Mouse (Mus musculus) heart, embryonic 13.5 days (tissue): ENCODE results near the gene Dcun1d2. TPM values are rescaled to one million over a fixed set of nuclear protein-coding genes. Genes with fewer than 3 reads are reported as not detected.
"Not testable (repeated sequence)": the region's sequence is repeated elsewhere in the genome, so short reads cannot be mapped to it uniquely, and the experiment has no call there.

Experiments
- ATAC-seq: fragments of 200-750 bp; cut with Nextera tagmentation; 2 replicates; pipeline ENCODE4 v1.8.0; 2017; ENCODE audit warnings: moderate TSS enrichment; ENCODE audit not compliant: insufficient number of reproducible peaks, low FRiP score, low TSS enrichment; ENCODE audit errors: extremely low read depth
- H3K27ac ChIP-seq: fragments of 300-500 bp; sonication (generic); replicated peaks from 2 replicates; pipeline ENCODE4 v1.5.1; 2015; ENCODE audit warnings: moderate library complexity, mild to moderate bottlenecking, inconsistent platforms
- H3K27me3 ChIP-seq: fragments of 300-500 bp; sonication (generic); replicated peaks from 2 replicates; pipeline ENCODE4 v1.6.1; 2015; ENCODE audit warnings: mild to moderate bottlenecking, inconsistent platforms
- H3K36me3 ChIP-seq: fragments of 300-500 bp; sonication (generic); 2 replicates; pipeline ENCODE4 v1.6.1; 2015; ENCODE audit warnings: mild to moderate bottlenecking, inconsistent platforms
- H3K4me1 ChIP-seq: fragments of 300-500 bp; sonication (generic); 2 replicates; pipeline ENCODE4 v1.6.1; 2015; ENCODE audit warnings: inconsistent platforms
- H3K4me2 ChIP-seq: fragments of 300-500 bp; sonication (generic); 2 replicates; pipeline ENCODE4 v1.6.1; 2015; ENCODE audit warnings: inconsistent platforms, mild to moderate bottlenecking, moderate library complexity
- H3K4me3 ChIP-seq: fragments of 300-500 bp; sonication (generic); 2 replicates; pipeline ENCODE4 v1.5.1; 2015; ENCODE audit warnings: moderate library complexity, mild to moderate bottlenecking, inconsistent platforms
- H3K9ac ChIP-seq: fragments of 300-500 bp; sonication (generic); 2 replicates; pipeline ENCODE4 v1.6.1; 2015; ENCODE audit warnings: inconsistent platforms, mild to moderate bottlenecking, moderate library complexity
- H3K9me3 ChIP-seq: fragments of 300-500 bp; sonication (generic); 2 replicates; pipeline ENCODE4 v1.6.1; 2016; ENCODE audit warnings: inconsistent platforms
- WGBS: fragments of 180-500 bp; shearing (Covaris S2); methylation state at CpG from one replicate; pipeline ENCODE4 v1.1.7; 2015; ENCODE audit warnings: mixed read lengths; 5-methylcytosine and 5-hydroxymethylcytosine counted together
- polyA plus RNA-seq: library from polyadenylated mRNA; unstranded; fragments of >200 nt; fragmentation: Nextera tagmentation; extraction: Ambion mirVana; gene quantifications from 2 replicates; pipeline ENCODE4 v1.2.1, GENCODE M21; 2015

The Dcun1d2 gene
- polyA plus RNA-seq = 24.6 and 26.7 TPM in 2 replicates

DNA sequence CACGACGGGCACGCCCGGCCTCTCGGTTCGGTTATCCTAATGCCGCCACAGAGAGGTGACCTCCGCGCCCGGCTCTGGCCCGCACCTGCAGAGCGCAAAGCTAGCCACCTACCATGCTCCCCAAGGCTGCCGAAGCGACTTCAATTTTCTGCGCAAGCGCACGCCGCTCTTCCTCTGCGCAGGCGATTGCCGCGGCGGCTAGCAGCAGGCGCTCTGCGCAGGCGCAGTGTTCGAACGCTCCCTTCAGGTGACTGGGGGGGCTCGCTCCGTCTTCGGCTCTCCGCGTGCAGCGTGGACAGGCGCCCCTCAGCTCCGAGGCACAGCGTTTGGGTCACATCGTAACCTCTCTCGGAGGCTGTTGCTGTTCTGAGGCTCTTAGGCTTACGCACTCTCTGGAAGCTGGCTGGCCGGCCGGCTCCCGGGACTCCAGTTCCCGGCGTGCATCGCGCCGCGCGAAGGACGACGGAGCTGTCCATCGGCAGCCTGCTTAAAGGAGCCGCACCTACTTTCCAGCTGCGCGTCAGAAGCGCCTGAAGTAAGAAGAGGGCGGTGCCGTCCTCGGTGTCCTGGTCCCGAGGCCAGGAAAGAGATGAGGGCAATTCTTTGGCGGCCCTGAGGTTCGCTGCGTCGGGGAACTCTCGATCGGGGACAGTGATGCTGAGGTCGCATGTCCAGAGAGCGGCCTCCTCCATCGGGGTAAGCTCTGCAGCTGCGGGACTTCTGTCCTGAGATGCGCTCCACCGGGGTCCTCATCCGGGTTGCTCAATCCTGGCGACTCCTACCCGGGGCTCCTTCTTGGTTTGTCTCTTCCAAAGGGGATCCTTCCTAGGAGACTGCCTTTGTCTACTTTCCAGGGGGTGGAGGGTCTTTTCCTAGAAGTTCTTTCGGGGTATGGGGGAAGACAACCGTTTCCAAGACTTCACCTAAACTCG, at the start of gene Dcun1d2, which contains the start of gene Tmco3:
Gene Dcun1d2, minus strand, starts transcription at position 440 of the 932 bp plus-strand sequence.
Gene Tmco3, plus strand, starts transcription at position 499 of the 932 bp plus-strand sequence.
- Histone ChIP-seq H3K4me3 (peak within 1 kb of the TSS; percentile 86), H3K27me3 (no peaks in the 10 kb centered on the region), H3K4me2 (peak within 1 kb of the TSS; percentile 90), H3K9ac (peak within 1 kb of the TSS; percentile 92), H3K4me1 (peaks cover 28% of the 10 kb centered on the region), H3K27ac (peak within 1 kb of the TSS; percentile 99), H3K36me3 (peaks cover 18% of the 10 kb centered on the region), H3K9me3 (0 out of 2 replicates have a peak, but pooled peaks cover 3% of the 10 kb centered on the region)
- WGBS = under 1% methylated on average over 79 of the region's 79 CpGs
- ATAC-seq = peak; percentile 84

- H3K27ac ChIP-seq = 0 out of 2 replicates have a peak overlapping the region, but pooled peaks have one; percentile 10
- H3K4me1 ChIP-seq = peaks cover 34% of the 10 kb centered on the region
- no peaks in the 10 kb centered on the region for H3K27me3 ChIP-seq
- peak overlapping the region; percentile 91 for H3K4me2 ChIP-seq
- 71% methylated on average over 3 of the region's 3 CpGs for WGBS
- ATAC-seq = no peak
- peaks cover 26% of the 10 kb centered on the region for H3K36me3 ChIP-seq
- peak overlapping the region; percentile 88 for H3K4me3 ChIP-seq
- H3K9me3 ChIP-seq = no peaks in the 10 kb centered on the region
- peak overlapping the region; percentile 100; the same call in 1 of the 2 replicates for H3K9ac ChIP-seq
Observed at GRCm38 (mm10) chr8:13337678-13338077, 49.7 kb upstream of the Dcun1d2 start.

DNA sequence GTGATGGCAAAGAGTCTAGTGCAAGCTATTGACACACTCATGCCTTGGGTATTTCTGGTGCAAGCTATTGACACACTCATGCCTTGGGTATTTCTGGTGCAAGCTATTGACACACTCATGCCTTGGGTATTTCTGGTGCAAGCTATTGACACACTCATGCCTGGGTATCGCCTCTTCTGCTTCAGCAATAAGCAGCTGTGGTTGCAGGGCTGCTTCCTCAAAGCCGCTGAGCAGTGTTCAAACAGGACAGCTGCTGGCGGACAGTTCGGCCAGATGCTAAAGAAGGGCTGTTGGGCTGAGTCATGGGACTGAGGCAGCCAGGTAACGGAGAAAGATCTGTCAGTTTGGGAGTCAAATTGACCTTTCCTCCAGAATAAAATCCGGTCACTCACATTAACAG, 49.3 kb upstream of the Dcun1d2 start:
- not testable (repeated sequence) for H3K27ac ChIP-seq, H3K4me3 ChIP-seq, H3K27me3 ChIP-seq, H3K9ac ChIP-seq, H3K4me2 ChIP-seq, ATAC-seq, H3K9me3 ChIP-seq
- peaks cover 22% of the 10 kb centered on the region for H3K36me3 ChIP-seq
- 73% methylated on average over 6 of the region's 6 CpGs for WGBS
- H3K4me1 ChIP-seq = peaks cover 30% of the 10 kb centered on the region

GRCm38 (mm10) chr8:13334671-13335070, 46.7 kb upstream of the Dcun1d2 start:
- Histone ChIP-seq H3K4me2 (no peak overlapping the region), H3K9me3 (no peaks in the 10 kb centered on the region), H3K4me3 (no peak overlapping the region), H3K4me1 (peaks cover 5% of the 10 kb centered on the region), H3K27me3 (no peaks in the 10 kb centered on the region), H3K27ac (no peak overlapping the region), H3K9ac (no peak overlapping the region), H3K36me3 (no peaks in the 10 kb centered on the region)
- ATAC-seq = no peak
- 45% methylated on average over 1 of the region's 1 CpGs for WGBS

DNA sequence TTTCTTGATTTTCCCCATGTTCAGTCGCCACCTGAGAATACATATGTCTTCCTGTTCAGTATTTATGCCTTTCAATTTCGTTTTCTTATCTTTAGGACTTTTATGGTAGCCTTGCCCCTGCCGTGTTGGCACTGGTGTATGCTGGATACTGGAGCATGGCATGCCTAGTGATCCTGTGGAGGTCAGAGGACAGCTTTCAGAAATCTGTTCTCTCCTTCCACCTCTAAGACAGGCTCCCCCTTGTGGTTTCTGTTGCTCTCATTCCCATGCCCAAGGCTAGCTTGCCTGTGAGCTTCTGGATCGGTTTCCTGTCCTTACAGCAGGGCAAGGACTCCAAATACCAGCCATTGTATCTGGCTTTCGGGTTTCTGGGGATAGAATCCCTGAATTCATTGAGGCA, 38.7 kb upstream of the Dcun1d2 start:
- H3K36me3 ChIP-seq = peaks cover 14% of the 10 kb centered on the region
- H3K4me3 ChIP-seq = no peak overlapping the region
- no peak overlapping the region for H3K9ac ChIP-seq
- no peak overlapping the region for H3K27ac ChIP-seq
- H3K27me3 ChIP-seq = no peaks in the 10 kb centered on the region
- no peak overlapping the region for H3K4me2 ChIP-seq
- ATAC-seq = no peak
- no peaks in the 10 kb centered on the region for H3K4me1 ChIP-seq
- no peaks in the 10 kb centered on the region for H3K9me3 ChIP-seq
- WGBS = 40% methylated on average over 5 of the region's 5 CpGs

DNA sequence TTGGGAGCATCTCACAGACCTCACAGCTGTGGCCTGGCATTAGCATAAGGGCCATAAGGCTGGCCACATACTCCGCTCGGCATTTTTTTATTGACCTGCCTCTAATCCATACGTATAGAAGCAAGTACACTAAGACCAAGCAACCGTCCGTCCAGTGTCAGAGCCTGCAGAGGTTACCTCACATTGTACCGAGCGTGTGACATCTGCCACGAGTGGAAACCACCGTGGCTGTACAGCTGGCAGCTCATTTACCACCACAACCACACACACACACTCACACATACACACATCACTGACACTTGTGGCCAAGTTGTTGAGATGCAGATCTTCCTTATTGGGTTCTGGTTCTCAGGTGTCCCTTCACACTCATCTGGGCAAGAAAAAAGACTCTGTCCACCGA, 28.7 kb upstream of the Dcun1d2 start:
- no peak for ATAC-seq
- Histone ChIP-seq H3K9me3 (no peaks in the 10 kb centered on the region), H3K4me3 (no peak overlapping the region), H3K4me2 (no peak overlapping the region), H3K36me3 (peaks cover 72% of the 10 kb centered on the region), H3K27ac (no peak overlapping the region), H3K4me1 (0 out of 2 replicates have a peak, but pooled peaks cover 9% of the 10 kb centered on the region), H3K9ac (no peak overlapping the region), H3K27me3 (no peaks in the 10 kb centered on the region)
- WGBS = 86% methylated on average over 10 of the region's 10 CpGs

GRCm38 (mm10) chr8:13314922-13315321, 27.0 kb upstream of the Dcun1d2 start:
- H3K36me3 ChIP-seq = peaks cover 75% of the 10 kb centered on the region
- WGBS = 80% methylated on average over 3 of the region's 3 CpGs
- ATAC-seq = no peak

DNA sequence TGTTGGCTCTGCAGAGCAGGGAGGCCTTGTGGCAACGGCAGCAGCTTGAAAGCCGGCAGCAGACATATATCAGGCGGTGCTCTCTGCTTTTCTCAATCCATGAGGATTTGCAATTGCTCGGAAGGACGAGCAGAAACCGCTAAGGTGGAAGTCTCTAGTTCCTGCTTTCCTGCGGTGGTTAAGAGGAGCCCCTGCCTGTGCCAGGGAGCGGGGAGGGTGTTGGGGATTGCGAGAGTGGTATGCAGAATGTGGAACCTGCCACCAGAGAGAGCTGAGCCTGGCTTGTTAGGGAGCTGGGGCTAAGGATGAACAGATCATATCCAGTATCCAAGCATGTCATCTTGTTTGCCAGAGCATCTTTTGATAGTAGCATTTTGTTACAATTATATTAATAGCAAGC, 19.0 kb upstream of the Dcun1d2 start:
- peaks cover 84% of the 10 kb centered on the region for H3K36me3 ChIP-seq
- no peaks in the 10 kb centered on the region for H3K4me1 ChIP-seq
- H3K9me3 ChIP-seq = peaks cover 3% of the 10 kb centered on the region; the same call in 1 of the 2 replicates
- H3K27ac ChIP-seq = no peak overlapping the region
- no peak overlapping the region for H3K9ac ChIP-seq
- no peak for ATAC-seq
- H3K27me3 ChIP-seq = no peaks in the 10 kb centered on the region
- 77% methylated on average over 9 of the region's 9 CpGs for WGBS
- no peak overlapping the region for H3K4me2 ChIP-seq
- H3K4me3 ChIP-seq = no peak overlapping the region

More at GRCm38 (mm10) chr8:13314922-13315321, 27.0 kb upstream of the Dcun1d2 start:
- no peaks in the 10 kb centered on the region for H3K9me3 ChIP-seq
- H3K27ac ChIP-seq = no peak overlapping the region
- 0 out of 2 replicates have a peak, but pooled peaks cover 9% of the 10 kb centered on the region for H3K4me1 ChIP-seq
- no peak overlapping the region for H3K4me3 ChIP-seq
- H3K27me3 ChIP-seq = no peaks in the 10 kb centered on the region
- no peak overlapping the region for H3K9ac ChIP-seq
- H3K4me2 ChIP-seq = no peak overlapping the region

GRCm38 (mm10) chr8:13306309-13306909, 18.5 kb upstream of the Dcun1d2 start:
- H3K9ac ChIP-seq = no peak overlapping the region
- peaks cover 88% of the 10 kb centered on the region for H3K36me3 ChIP-seq
- no peaks in the 10 kb centered on the region for H3K27me3 ChIP-seq
- H3K9me3 ChIP-seq = peaks cover 3% of the 10 kb centered on the region; the same call in 1 of the 2 replicates
- H3K4me1 ChIP-seq = no peaks in the 10 kb centered on the region
- H3K4me3 ChIP-seq = no peak overlapping the region
- ATAC-seq = no peak
- no peak overlapping the region for H3K4me2 ChIP-seq
- H3K27ac ChIP-seq = no peak overlapping the region
- WGBS = 60% methylated on average over 7 of the region's 7 CpGs

GRCm38 (mm10) chr8:13305884-13306283, 18.0 kb upstream of the Dcun1d2 start:
- H3K4me1 ChIP-seq = no peaks in the 10 kb centered on the region
- no peak overlapping the region for H3K27ac ChIP-seq
- no peak overlapping the region for H3K4me2 ChIP-seq
- WGBS = 91% methylated on average over 4 of the region's 4 CpGs
- peaks cover 88% of the 10 kb centered on the region for H3K36me3 ChIP-seq
- ATAC-seq = no peak
- no peaks in the 10 kb centered on the region for H3K27me3 ChIP-seq
- peaks cover 3% of the 10 kb centered on the region; the same call in 1 of the 2 replicates for H3K9me3 ChIP-seq
- no peak overlapping the region for H3K9ac ChIP-seq
- no peak overlapping the region for H3K4me3 ChIP-seq

DNA sequence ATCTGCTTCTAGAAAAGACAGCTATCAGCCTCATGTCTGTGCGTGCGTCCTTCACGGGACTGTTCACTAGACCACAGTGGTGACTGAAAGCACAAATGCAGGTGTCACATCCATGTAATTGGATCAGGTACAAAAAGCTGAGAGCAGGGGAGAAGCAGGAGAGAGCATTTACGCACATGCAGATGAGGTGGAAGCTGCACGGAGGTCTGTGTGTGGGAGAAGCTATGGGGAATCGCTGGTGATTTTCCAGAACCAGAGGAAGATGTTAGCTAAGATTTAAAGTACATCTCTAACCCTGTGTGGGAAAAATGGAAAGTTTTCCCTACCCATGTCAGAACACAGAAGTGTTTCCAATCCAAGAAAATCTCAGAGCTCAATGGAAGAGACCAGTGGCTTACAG, 17.5 kb upstream of the Dcun1d2 start:
- WGBS = 88% methylated on average over 6 of the region's 6 CpGs
- H3K9ac ChIP-seq = no peak overlapping the region
- no peak overlapping the region for H3K4me3 ChIP-seq
- H3K4me2 ChIP-seq = no peak overlapping the region
- no peaks in the 10 kb centered on the region for H3K4me1 ChIP-seq
- no peak for ATAC-seq
- peaks cover 3% of the 10 kb centered on the region; the same call in 1 of the 2 replicates for H3K9me3 ChIP-seq
- H3K36me3 ChIP-seq = peaks cover 88% of the 10 kb centered on the region
- no peaks in the 10 kb centered on the region for H3K27me3 ChIP-seq
- no peak overlapping the region for H3K27ac ChIP-seq
